In the genomic region with DNA sequence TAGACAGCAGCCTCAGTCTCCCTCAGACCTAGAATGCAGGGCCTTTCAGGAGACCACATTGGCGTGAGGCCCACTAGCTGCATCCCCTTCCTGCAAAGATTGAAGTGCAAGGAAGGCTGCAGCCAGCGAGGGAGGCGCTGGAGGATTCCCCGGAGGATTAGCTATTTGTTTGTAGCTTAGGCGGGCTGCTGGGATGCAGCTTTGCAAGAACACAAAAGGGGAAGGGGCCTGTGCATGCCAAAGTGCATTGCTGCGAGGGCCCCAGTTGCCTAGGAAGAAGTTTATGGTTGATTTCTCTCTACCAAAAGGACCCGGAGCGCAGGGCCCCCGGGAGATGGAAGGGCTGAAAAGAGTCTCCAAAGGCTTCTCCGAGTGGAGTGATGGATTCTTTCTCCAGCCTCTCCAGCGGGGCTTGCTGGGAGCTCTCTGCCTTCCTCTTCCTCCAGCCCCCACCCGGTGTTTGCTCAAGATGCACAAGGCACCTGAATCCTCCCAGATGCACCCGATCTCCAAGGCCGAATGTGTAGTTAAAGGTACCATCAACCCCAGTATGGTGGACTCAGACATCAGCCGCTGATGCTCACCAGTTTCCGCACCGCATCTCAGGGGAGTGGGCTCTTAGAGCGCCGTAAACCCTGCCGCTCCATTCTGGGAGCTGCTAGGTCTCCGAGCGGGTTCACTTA, we compare ENCODE assay signal across 8 mouse cellular contexts. TPM values are rescaled to one million over a fixed set of nuclear protein-coding genes. Genes with fewer than 3 reads are reported as not detected.
DNase-seq lines count a peak whose midpoint lies in the region; ATAC-seq and TF ChIP-seq lines count a peak whose summit lies in the region.

No protein-coding gene starts in this region.

- 2% methylated on average over 22 of the region's 22 CpGs for WGBS in lung, embryonic 14.5 days
- WGBS in neural tube, embryonic 13.5 days, result under 1% methylated on average over 22 of the region's 22 CpGs

- H3K9ac ChIP-seq in lung, embryonic 14.5 days, result no peak overlapping the region
- H3K9ac ChIP-seq in neural tube, embryonic 13.5 days, result peak overlapping the region; percentile 94

- TF ChIP-seq CTCF in lung, embryonic 14.5 days (IDR thresholded peaks at IDR 0.05; ENCODE audit: low read depth), result no peak

- peak overlapping the region; percentile 97 for H3K4me2 ChIP-seq in lung, embryonic 14.5 days
- H3K4me2 ChIP-seq in neural tube, embryonic 13.5 days, result peak overlapping the region; percentile 77

- intact Hi-C loops in heart, postnatal 25 days (cut with DNase I), result loop anchor here (2.0 to 10.0 kb wide), 2 partner anchors 31 to 605 kb away; no protein-coding TSS in a partner anchor
- intact Hi-C loops in left cerebral cortex, postnatal 10 days (cut with DNase I), result loop anchor here (1.0 kb wide), 1 partner anchor 30 kb away; no protein-coding TSS in a partner anchor

- no peaks in the 10 kb centered on the region for H3K36me3 ChIP-seq in lung, embryonic 14.5 days (ENCODE audit: insufficient read depth)
- peaks cover 35% of the 10 kb centered on the region for H3K36me3 ChIP-seq in neural tube, embryonic 13.5 days

- ATAC-seq in lung, embryonic 14.5 days (ENCODE audit: insufficient read depth), result no peak
- ATAC-seq in neural tube, embryonic 13.5 days (ENCODE audit: low read depth), result peak; percentile 51
- no peak for ATAC-seq in megakaryocyte-erythroid progenitor cell, adult 5-6 weeks (replicated peaks; ENCODE audit: low FRiP score, low TSS enrichment, poor library complexity, severe bottlenecking)

- H3K27me3 ChIP-seq in lung, embryonic 14.5 days (ENCODE audit: insufficient read depth, low read length), result peaks cover 65% of the 10 kb centered on the region
- H3K27me3 ChIP-seq in neural tube, embryonic 13.5 days, result peaks cover 9% of the 10 kb centered on the region

- H3K9me3 ChIP-seq in lung, embryonic 14.5 days (ENCODE audit: low read depth, low read length), result no peaks in the 10 kb centered on the region
- H3K9me3 ChIP-seq in neural tube, embryonic 13.5 days, result no peaks in the 10 kb centered on the region

- peak; percentile 26 for DNase-seq in lung, embryonic 14.5 days
- no peak for DNase-seq in lung, adult 18-20 months
- DNase-seq in cerebellum, postnatal 36 days, result peak; percentile 45 to 62
- peak; percentile 4 for DNase-seq in heart, postnatal 25 days (ENCODE audit: low spot score)
- DNase-seq in left cerebral cortex, postnatal 10 days (ENCODE audit: extremely low spot score in 1 of 2, low spot score in 2 of 2), result peak; percentile 32 to 59
- no peak for DNase-seq in spleen, postnatal 4 days (ENCODE audit: low spot score in 2 of 2)

- peak overlapping the region; percentile 59 for H3K4me3 ChIP-seq in lung, embryonic 14.5 days (ENCODE audit: low read depth, low read length)
- peak overlapping the region; percentile 61 for H3K4me3 ChIP-seq in neural tube, embryonic 13.5 days

- H3K4me1 ChIP-seq in lung, embryonic 14.5 days (ENCODE audit: insufficient read depth), result peaks cover 7% of the 10 kb centered on the region
- peaks cover 36% of the 10 kb centered on the region for H3K4me1 ChIP-seq in neural tube, embryonic 13.5 days (replicated peaks)

- H3K27ac ChIP-seq in lung, embryonic 14.5 days (ENCODE audit: low read depth), result no peak overlapping the region
- peak overlapping the region; percentile 96 for H3K27ac ChIP-seq in neural tube, embryonic 13.5 days (replicated peaks)

RNA-seq across cellular contexts. Expression of a gene that starts 0.6 kb away (rescaled TPM):
- 0.04 and 0.11 TPM in 2 replicates for polyA plus RNA-seq in lung, embryonic 14.5 days (2014; fragmentation: Nextera tagmentation; extraction: Ambion mirVana)
- under 1 TPM; 0.06 to 0.08 TPM for total RNA-seq in heart, postnatal 25 days (2021)
- total RNA-seq in left cerebral cortex, postnatal 10 days (2021), result 10 to 100 TPM; 18.6 to 18.8 TPM
- polyA plus RNA-seq in neural tube, embryonic 13.5 days (2015; fragmentation: Nextera tagmentation; extraction: Ambion mirVana), result 2.8 and 2.9 TPM in 2 replicates
- not detected in 2 replicates for total RNA-seq in megakaryocyte-erythroid progenitor cell, adult 5-6 weeks (2014; fragmentation: Nextera tagmentation)
- total RNA-seq in megakaryocyte-erythroid progenitor cell, adult 5-6 weeks (2017), result not detected in 2 replicates

RNA-seq across cellular contexts. Expression of a gene that starts 30.5 kb away (rescaled TPM):
- polyA plus RNA-seq in lung, embryonic 14.5 days (2014; fragmentation: Nextera tagmentation; extraction: Ambion mirVana), result 20.5 and 21.2 TPM in 2 replicates
- 10 to 100 TPM; 62.5 to 69.1 TPM for total RNA-seq in heart, postnatal 25 days (2021)
- 10 to 100 TPM; 23.8 to 24.0 TPM for total RNA-seq in left cerebral cortex, postnatal 10 days (2021)
- 12.3 and 12.9 TPM in 2 replicates for polyA plus RNA-seq in neural tube, embryonic 13.5 days (2015; fragmentation: Nextera tagmentation; extraction: Ambion mirVana)
- total RNA-seq in megakaryocyte-erythroid progenitor cell, adult 5-6 weeks (2014; fragmentation: Nextera tagmentation), result 26.0 and 27.0 TPM in 2 replicates
- 17.3 and 26.4 TPM in 2 replicates for total RNA-seq in megakaryocyte-erythroid progenitor cell, adult 5-6 weeks (2017)

Comparison
In these comparisons a context has a peak if more than half of its experiments do, and no peak if none do; other contexts are left out.
1. DNase-seq: peak in lung, embryonic 14.5 days (single experiment), cerebellum, postnatal 36 days (2 of 2), heart, postnatal 25 days (single experiment) and left cerebral cortex, postnatal 10 days (2 of 2); none in lung, adult 18-20 months (0 of 2) and spleen, postnatal 4 days (0 of 2).
2. RNA of a gene that starts 0.6 kb away (total RNA-seq): 18.6 to 18.8 TPM in left cerebral cortex, postnatal 10 days; 0.06 to 0.08 TPM in heart, postnatal 25 days and not detected in megakaryocyte-erythroid progenitor cell, adult 5-6 weeks; every median in the first group is over 10 times any median in the second.